Mouse (Mus musculus): ENCODE results near the gene Acsm2. TPM values are rescaled to one million over a fixed set of nuclear protein-coding genes. Genes with fewer than 3 reads are reported as not detected.

Acsm2 gene
- polyA plus RNA-seq, 1 experiment from 2014 or later, result not detected

GRCm38 (mm10) chr7:119595306-119595705, 41.2 kb downstream of the Acsm2 start:
- Histone ChIP-seq H3K4me2 (no peak overlapping the region), H3K4me3 (replicated peaks) (no peak overlapping the region), H3K36me3 (no peaks in the 10 kb centered on the region), H3K27ac (no peak overlapping the region), H3K4me1 (no peaks in the 10 kb centered on the region), H3K27me3 (replicated peaks) (no peaks in the 10 kb centered on the region), H3K9me3 (no peaks in the 10 kb centered on the region), H3K9ac (no peak overlapping the region)
- ATAC-seq (ENCODE audit: insufficient read depth, low FRiP score, low read depth), result no peak
- 39% methylated on average over 1 of the region's 1 CpGs for WGBS

GRCm38 (mm10) chr7:119596536-119596935, 42.4 kb downstream of the Acsm2 start:
- Histone ChIP-seq H3K9me3 (no peaks in the 10 kb centered on the region), H3K27me3 (replicated peaks) (no peaks in the 10 kb centered on the region), H3K4me2 (no peak overlapping the region), H3K27ac (no peak overlapping the region), H3K4me3 (replicated peaks) (no peak overlapping the region), H3K4me1 (no peaks in the 10 kb centered on the region), H3K36me3 (no peaks in the 10 kb centered on the region), H3K9ac (no peak overlapping the region)
- 44% methylated on average over 2 of the region's 2 CpGs for WGBS
- ATAC-seq (ENCODE audit: insufficient read depth, low FRiP score, low read depth), result no peak

- no peak for ATAC-seq (ENCODE audit: insufficient read depth, low FRiP score, low read depth)
- no peak overlapping the region for H3K27ac ChIP-seq
- WGBS, result 76% methylated on average over 2 of the region's 2 CpGs
Observed at GRCm38 (mm10) chr7:119601195-119601953, 47.2 kb downstream of the Acsm2 start.

DNA sequence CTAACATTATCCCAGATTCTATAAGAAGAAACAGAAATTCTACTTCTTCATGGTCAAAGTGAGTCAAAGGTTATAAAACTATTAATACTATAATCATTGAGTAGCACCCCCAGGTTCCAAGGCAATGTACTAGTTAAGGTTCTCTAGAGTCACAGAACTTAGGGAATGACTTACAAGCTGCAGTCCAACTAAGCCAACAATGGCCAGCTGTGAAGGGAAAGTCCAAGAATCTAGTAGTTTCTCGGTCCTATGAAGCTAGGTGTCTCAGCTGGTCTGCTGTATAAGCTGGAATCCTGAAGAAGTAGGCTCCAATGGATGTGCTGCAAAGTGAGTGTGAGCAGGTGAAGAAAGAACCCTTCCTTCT, 47.8 kb downstream of the Acsm2 start:
- no peaks in the 10 kb centered on the region for H3K27me3 ChIP-seq (replicated peaks)
- no peak overlapping the region for H3K4me2 ChIP-seq
- H3K4me3 ChIP-seq (replicated peaks), result no peak overlapping the region
- WGBS, result 76% methylated on average over 1 of the region's 1 CpGs
- H3K9me3 ChIP-seq, result no peaks in the 10 kb centered on the region
- H3K27ac ChIP-seq, result no peak overlapping the region
- no peaks in the 10 kb centered on the region for H3K36me3 ChIP-seq
- H3K4me1 ChIP-seq, result no peaks in the 10 kb centered on the region
- no peak overlapping the region for H3K9ac ChIP-seq
- no peak for ATAC-seq (ENCODE audit: insufficient read depth, low FRiP score, low read depth)

More at GRCm38 (mm10) chr7:119601195-119601953, 47.2 kb downstream of the Acsm2 start:
- Histone ChIP-seq H3K4me3 (replicated peaks) (no peak overlapping the region), H3K9ac (no peak overlapping the region), H3K9me3 (no peaks in the 10 kb centered on the region), H3K4me2 (no peak overlapping the region), H3K4me1 (no peaks in the 10 kb centered on the region), H3K27me3 (replicated peaks) (no peaks in the 10 kb centered on the region), H3K36me3 (no peaks in the 10 kb centered on the region)

GRCm38 (mm10) chr7:119604903-119605483, 50.9 kb downstream of the Acsm2 start:
- Histone ChIP-seq H3K4me2 (no peak overlapping the region), H3K9ac (no peak overlapping the region), H3K9me3 (no peaks in the 10 kb centered on the region), H3K36me3 (no peaks in the 10 kb centered on the region), H3K4me3 (replicated peaks) (no peak overlapping the region), H3K27me3 (replicated peaks) (no peaks in the 10 kb centered on the region), H3K4me1 (no peaks in the 10 kb centered on the region), H3K27ac (no peak overlapping the region)
- 70% methylated on average over 2 of the region's 2 CpGs for WGBS
- no peak for ATAC-seq (ENCODE audit: insufficient read depth, low FRiP score, low read depth)

GRCm38 (mm10) chr7:119605926-119606663, 52.0 kb downstream of the Acsm2 start:
- WGBS, result 69% methylated on average over 9 of the region's 9 CpGs
- H3K4me2 ChIP-seq, result no peak overlapping the region
- ATAC-seq (ENCODE audit: insufficient read depth, low FRiP score, low read depth), result no peak
- no peaks in the 10 kb centered on the region for H3K27me3 ChIP-seq (replicated peaks)
- H3K4me1 ChIP-seq, result no peaks in the 10 kb centered on the region
- no peaks in the 10 kb centered on the region for H3K36me3 ChIP-seq
- no peak overlapping the region for H3K9ac ChIP-seq
- no peak overlapping the region for H3K27ac ChIP-seq
- no peaks in the 10 kb centered on the region for H3K9me3 ChIP-seq
- no peak overlapping the region for H3K4me3 ChIP-seq (replicated peaks)

- Histone ChIP-seq H3K36me3 (no peaks in the 10 kb centered on the region), H3K9ac (no peak within 1 kb of the TSS), H3K27me3 (replicated peaks) (no peaks in the 10 kb centered on the region), H3K4me3 (replicated peaks) (no peak within 1 kb of the TSS), H3K27ac (no peak within 1 kb of the TSS), H3K4me1 (no peaks in the 10 kb centered on the region), H3K4me2 (no peak within 1 kb of the TSS), H3K9me3 (no peaks in the 10 kb centered on the region)
- no peak for ATAC-seq (ENCODE audit: insufficient read depth, low FRiP score, low read depth)
- WGBS, result 79% methylated on average over 5 of the region's 5 CpGs
Observed at GRCm38 (mm10) chr7:119606664-119607076, 52.5 kb downstream of the Acsm2 start, which contains the start of gene Acsm1. TSS of gene Acsm1 (plus strand) at chr7:119607026.

GRCm38 (mm10) chr7:119607796-119608515, 53.8 kb downstream of the Acsm2 start:
- Histone ChIP-seq H3K9me3 (no peaks in the 10 kb centered on the region), H3K4me2 (no peak overlapping the region), H3K36me3 (no peaks in the 10 kb centered on the region), H3K4me3 (replicated peaks) (no peak overlapping the region), H3K9ac (no peak overlapping the region), H3K4me1 (no peaks in the 10 kb centered on the region), H3K27ac (no peak overlapping the region), H3K27me3 (replicated peaks) (no peaks in the 10 kb centered on the region)
- no peak for ATAC-seq (ENCODE audit: insufficient read depth, low FRiP score, low read depth)
- 61% methylated on average over 9 of the region's 9 CpGs for WGBS

DNA sequence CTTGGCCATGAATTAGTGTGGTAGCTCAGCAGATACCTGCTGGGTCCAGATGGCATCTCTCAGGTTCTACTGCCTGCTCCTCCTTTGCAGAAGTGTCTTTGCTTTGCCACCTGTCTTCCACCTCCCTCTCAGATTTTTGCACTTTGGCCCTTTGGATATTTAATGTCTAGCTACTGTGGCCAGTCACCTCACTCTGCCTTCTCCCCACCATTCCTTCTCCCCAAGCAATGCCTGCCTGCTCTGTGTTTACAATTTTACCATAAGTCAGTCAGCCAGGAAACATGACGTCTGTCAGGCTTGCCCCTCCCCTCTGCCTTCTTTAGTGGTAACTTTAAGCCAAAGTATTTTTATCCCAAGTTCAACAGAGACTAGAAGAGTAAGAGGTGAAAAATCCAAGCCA, 62.4 kb downstream of the Acsm2 start:
- WGBS, result 24% methylated on average over 1 of the region's 1 CpGs
- no peak for ATAC-seq (ENCODE audit: insufficient read depth, low FRiP score, low read depth)
- Histone ChIP-seq H3K36me3 (no peaks in the 10 kb centered on the region), H3K4me3 (replicated peaks) (no peak overlapping the region), H3K27me3 (replicated peaks) (no peaks in the 10 kb centered on the region), H3K4me2 (no peak overlapping the region), H3K4me1 (no peaks in the 10 kb centered on the region), H3K9ac (no peak overlapping the region), H3K27ac (no peak overlapping the region), H3K9me3 (no peaks in the 10 kb centered on the region)

- 80% methylated on average over 6 of the region's 6 CpGs for WGBS
- no peak for ATAC-seq (ENCODE audit: insufficient read depth, low FRiP score, low read depth)
- Histone ChIP-seq H3K4me2 (no peak overlapping the region), H3K4me1 (no peaks in the 10 kb centered on the region), H3K27me3 (replicated peaks) (no peaks in the 10 kb centered on the region), H3K9me3 (no peaks in the 10 kb centered on the region), H3K36me3 (no peaks in the 10 kb centered on the region), H3K4me3 (replicated peaks) (no peak overlapping the region), H3K9ac (no peak overlapping the region), H3K27ac (no peak overlapping the region)
Observed at GRCm38 (mm10) chr7:119617593-119617992, 63.5 kb downstream of the Acsm2 start.

GRCm38 (mm10) chr7:119618209-119618935, 64.2 kb downstream of the Acsm2 start:
- ATAC-seq (ENCODE audit: insufficient read depth, low FRiP score, low read depth), result no peak
- no peak overlapping the region for H3K4me3 ChIP-seq (replicated peaks)
- H3K27ac ChIP-seq, result no peak overlapping the region
- H3K4me2 ChIP-seq, result no peak overlapping the region
- H3K4me1 ChIP-seq, result no peaks in the 10 kb centered on the region
- H3K36me3 ChIP-seq, result no peaks in the 10 kb centered on the region
- WGBS, result 49% methylated on average over 4 of the region's 4 CpGs
- H3K9me3 ChIP-seq, result no peaks in the 10 kb centered on the region
- H3K27me3 ChIP-seq (replicated peaks), result no peaks in the 10 kb centered on the region
- no peak overlapping the region for H3K9ac ChIP-seq
